Mouse (Mus musculus): ENCODE measurements around the gene Zfp112.

GRCm38 (mm10) chr7:24111772-24112155 is 350 bp upstream of the Zfp112 start:
- TF ChIP-seq CTCF (IDR thresholded peaks at IDR 0.05; ENCODE audit: borderline replicate concordance, control insufficient read depth, extremely low read depth, insufficient read depth, low read length, poor library complexity) (no peak), POLR2A (IDR thresholded peaks at IDR 0.05; ENCODE audit: control insufficient read depth, extremely low read depth, insufficient read depth, low read length, poor library complexity) (no peak)

All from thymus, adult 2 months (tissue).